Mouse (Mus musculus) testis, postnatal 10 days (tissue): ENCODE data around the gene Adk.

ENCODE experiments used
- DNase-seq: peaks from one replicate; pipeline ENCODE4 v3.0.0; 2021; ENCODE audit warnings: low spot score

Adk gene

DNA sequence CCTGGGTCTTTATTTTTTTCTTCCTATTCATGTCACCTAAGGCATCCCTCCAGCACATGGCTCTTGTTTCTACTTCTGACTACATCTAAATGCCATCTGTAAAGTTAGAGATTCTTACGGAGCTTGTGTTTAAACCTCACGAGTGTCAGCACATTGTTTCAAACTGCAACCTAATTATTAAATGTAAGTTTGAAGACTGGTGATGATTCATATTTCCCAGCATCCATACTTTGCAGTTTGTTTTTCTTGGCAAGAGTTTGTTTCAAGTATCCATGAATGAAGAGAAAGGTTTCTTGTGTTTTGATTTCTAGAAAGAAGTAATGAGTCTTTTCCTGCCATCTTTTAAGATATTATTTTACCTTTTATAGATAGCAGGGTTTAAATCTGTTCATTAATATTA lies 299.3 kb downstream of the Adk start:
- no peak for DNase-seq

GRCm38 (mm10) chr14:21356286-21356685 lies 303.9 kb downstream of the Adk start:
- DNase-seq, result no peak

GRCm38 (mm10) chr14:21359207-21359895 lies 307.0 kb downstream of the Adk start:
- no peak for DNase-seq

DNA sequence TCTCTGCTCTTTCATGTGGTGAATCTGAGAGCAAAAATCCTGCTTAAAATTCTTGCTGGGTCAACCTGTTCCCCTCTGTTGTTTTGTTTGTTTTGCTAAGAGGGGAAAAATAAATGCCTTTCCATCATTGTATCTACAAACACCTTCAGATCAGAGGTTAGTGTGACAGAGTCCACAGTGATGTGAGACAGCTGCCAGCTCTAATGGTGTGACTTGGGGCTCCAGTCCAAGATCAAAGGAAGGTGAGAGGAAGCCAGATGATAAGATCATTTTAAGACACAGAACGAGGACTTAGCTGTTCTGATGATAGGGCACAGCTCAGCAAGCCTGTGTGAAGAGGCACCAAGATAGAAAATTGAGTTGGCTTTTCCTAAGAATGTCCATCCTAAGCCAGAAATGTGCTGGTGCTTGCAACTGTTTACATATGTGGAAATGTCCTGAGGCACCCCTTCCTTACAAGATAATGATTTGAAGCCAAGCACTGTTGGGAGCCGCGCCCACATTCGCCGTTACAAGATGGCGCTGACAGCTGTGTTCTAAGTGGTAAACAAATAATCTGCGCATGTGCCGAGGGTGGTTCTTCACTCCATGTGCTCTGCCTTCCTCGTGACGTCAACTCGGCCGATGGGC lies 307.6 kb downstream of the Adk start:
- no peak for DNase-seq

GRCm38 (mm10) chr14:21367095-21367494 lies 314.7 kb downstream of the Adk start:
- DNase-seq, result no peak

DNA sequence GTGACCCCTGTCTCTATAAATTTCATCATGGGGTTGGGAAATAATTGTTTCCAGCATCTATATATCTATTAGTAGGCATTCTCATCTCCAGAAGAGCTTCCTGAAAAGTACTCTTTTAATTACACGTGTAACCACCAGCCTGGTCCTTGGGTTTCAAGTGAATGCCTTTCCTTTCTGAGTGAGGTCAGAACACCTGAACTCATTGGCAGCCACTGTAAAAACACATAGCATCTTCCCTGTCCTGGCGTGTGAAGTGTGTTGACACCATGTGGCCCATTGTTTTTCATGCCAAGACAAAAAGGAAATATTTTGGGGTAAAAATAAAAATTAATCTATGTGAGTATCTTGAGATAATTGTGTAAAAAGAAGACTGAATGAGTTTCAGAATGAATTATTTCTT lies 316.2 kb downstream of the Adk start:
- no peak for DNase-seq

GRCm38 (mm10) chr14:21369127-21369526 lies 316.8 kb downstream of the Adk start:
- peak; percentile 52 for DNase-seq

DNA sequence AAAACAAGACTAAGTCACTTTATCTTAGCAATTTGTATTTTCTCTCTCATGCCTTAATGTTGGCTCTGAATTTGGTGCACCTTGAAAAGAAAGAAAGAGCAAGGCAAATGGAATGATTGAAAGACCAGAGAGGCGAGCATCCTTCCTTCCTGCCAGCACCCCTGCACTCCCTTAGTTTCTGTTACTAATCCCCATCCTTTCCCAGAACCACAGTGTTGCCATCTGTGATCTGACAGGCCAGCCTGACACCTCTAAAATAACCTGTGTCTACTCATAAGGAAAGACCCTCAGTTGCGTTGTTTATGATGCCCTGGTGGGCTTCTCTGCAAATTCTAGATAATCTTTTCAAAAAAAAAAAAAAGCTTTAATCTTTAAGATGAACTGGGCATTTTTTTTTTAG lies 319.6 kb downstream of the Adk start:
- DNase-seq, result no peak

GRCm38 (mm10) chr14:21372689-21373088 lies 320.3 kb downstream of the Adk start:
- no peak for DNase-seq

DNA sequence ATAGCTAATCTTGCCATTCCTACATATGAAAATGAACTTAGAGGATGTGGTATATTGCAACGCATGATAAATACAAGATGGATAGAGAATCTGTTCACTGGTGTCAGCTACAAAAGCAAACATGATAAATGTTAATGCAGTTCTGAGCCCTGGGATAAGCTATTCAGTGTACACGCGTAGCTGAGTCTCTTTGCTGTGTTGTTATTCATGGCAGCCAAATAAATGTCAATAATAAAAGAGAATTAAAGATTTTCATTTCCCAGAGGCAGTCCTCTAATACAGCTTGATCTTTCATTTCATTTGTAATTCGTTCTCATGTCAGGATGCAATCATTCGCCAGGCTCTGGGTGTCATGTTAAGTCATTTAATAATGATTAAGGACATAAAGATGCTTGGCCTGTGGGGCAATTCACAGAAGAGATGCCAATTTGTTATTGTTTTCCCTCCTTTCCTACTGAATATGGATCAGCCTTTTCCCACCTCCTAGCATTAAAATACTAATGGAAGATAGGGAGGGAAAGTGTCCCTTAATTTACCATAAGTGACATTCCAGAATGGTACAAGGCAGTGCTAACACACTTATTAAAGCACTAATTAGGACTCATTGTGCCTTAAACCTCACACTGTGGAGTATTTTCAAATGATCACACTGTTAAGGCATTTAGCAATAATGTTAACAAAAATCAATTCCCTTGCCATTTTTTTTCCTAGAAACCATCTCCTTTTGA lies 331.5 kb downstream of the Adk start:
- DNase-seq, result no peak

- no peak for DNase-seq
These were observed 347.1 kb downstream of the Adk start for GRCm38 (mm10) chr14:21399506-21399905.

DNA sequence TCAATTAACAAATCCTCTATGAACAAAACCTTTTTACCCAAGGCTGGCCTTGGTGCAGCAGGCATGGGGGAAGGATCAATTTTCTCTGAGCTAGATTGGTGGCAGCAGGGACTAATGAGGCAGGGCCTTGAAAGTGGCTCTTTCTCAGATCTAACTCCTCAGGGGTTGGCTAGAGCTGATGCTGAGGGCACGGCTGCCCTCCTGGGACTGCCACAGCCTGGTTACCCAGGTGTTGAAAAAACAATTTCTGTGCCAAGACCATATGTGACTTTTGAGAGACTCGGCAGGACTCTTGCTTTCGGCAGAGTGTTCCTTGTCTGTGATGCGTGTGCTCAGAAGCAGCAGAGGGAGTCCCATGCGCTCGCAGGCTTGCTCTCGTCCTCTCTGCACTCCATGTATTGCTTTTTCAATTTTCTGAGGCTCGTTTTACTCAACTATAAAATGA lies 349.8 kb downstream of the Adk start:
- no peak for DNase-seq

- no peak for DNase-seq
These were observed 350.4 kb downstream of the Adk start for GRCm38 (mm10) chr14:21402621-21403405.

- no peak for DNase-seq
These were observed 354.6 kb downstream of the Adk start for GRCm38 (mm10) chr14:21406946-21407345.

GRCm38 (mm10) chr14:21408846-21409245 lies 356.5 kb downstream of the Adk start:
- no peak for DNase-seq

DNA sequence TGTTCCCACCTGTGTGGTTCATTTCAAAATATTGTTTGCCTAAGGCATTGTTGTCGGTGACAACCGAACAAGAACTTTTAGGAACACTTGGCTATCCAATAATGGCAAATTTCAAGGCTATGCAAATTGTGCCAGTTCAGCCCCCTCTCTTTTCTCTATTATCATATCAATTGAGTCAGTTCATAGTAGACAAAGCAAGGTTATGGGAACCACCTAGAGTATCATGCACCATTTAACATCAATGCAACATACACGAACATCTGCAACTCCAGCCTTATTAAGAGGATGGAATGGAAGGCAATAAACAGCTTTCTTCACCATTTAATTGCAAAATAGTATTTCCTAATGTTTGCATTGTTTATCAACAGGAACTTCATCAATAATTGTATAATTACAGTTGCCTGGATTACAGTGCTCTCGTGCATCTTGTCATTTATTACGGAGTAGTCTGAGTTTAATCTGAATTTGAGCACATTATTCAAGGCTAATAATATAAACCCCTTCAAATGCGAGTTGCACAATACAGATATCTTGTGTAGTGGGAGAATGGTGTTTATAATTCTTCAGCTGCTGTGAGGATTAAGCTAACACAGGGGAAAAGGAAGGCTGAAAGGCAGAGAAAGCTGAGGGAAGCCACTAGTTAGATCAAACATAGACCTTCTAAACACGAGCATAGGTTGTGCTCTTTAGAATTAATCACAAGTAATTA lies 358.5 kb downstream of the Adk start:
- DNase-seq, result no peak

DNA sequence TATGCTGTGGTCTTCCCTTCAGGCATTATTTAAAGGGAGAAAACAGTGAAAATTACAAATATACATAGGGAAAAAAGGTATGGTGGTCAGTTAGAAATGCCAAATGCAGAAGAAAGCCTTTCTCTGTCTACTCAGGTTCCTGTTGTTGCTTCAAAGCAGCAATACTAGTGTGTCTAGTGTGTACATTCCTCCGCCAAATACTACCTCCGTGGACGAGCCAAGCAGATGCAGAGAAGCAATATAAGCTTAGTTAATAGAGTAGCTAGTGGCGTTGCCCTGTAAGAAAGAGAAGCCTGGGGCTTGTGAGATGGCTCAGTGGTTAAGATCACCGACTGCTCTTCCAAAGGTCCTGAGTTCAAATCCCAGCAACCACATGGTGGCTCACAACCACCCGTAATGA lies 359.1 kb downstream of the Adk start:
- no peak for DNase-seq

- no peak for DNase-seq
These were observed 366.0 kb downstream of the Adk start for GRCm38 (mm10) chr14:21418332-21418731.

DNA sequence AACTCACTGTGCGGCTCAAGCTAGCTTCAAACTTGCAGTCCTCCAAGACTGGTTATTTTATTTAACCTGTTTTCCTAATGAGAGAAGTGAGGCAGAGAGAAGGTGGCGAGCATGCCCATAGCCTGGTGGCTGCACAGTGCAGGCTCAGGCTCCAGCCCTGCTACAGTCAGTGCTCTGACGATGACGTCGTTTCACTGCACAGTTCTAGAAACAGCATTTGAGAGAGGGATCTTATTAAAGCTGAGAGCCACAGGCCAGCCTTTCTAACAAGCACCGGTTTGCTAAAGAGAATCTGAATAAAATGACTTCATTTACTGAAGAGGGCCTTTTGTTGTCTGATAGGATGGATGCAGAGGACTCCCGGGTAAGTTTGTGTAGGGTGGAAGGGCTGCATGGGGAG lies 375.0 kb downstream of the Adk start:
- DNase-seq, result no peak

DNA sequence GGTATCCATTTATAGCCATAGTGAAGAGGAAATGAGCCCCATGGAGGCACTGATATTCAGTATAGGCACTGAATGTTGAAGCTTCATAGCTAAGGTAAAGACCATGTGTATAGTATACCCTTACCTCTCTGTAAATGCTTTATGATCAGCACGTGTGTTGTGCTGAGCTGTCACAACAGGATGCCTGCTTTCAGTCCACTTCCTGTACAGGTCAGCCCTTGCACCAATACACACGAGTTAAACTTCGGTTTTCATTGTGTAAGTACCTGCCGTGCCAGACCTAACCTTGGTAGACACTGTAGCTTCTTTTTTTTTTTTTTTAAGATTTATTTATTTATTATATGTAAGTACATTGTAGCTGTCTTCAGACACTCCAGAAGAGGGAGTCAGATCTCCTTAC lies 381.0 kb downstream of the Adk start:
- peak; percentile 20 for DNase-seq

DNA sequence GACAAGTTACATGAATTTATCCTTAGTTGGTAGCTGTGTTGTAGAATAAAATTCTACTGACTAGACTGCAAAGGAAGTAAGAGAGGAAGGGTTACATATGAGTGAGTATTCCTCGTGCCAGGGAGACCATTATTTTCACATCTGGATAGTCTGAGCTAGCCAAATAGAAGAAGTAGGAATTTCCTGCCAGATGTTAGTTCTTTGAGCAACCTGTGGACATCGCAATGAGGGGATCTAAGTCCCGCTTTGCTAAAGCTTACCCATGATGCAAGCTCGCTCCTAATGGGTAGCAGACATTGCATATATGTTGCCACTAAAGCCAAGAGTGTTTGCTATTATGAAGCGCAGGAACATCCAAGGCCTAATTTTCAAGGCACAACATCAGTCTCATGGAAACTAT lies 381.6 kb downstream of the Adk start:
- DNase-seq, result no peak

DNA sequence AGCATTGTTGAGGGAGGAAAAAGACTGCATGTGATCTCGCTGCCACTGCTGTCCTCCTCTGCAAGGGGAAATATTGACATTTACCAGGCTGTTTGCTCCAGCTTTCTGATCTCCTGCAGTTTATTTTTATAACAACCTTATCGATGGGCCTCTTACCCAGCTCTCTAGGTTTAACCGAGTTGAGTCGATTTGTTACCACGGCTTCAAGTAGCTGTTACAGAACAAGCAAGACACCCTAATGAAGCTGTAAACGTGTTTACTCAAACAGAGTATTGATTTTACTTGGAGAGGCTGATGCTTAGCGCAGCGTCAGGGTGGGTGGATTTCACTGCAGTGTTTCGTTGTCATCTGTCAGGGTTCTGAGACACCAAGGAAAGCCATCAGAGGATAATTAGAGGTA lies 382.3 kb downstream of the Adk start:
- peak; percentile 21 for DNase-seq
